Comparison of ENCODE assay signal across 9 mouse cellular contexts in genomic region chr17:31492416-31492815, GRCm38 (mm10). TPM values are rescaled to one million over a fixed set of nuclear protein-coding genes. Genes with fewer than 3 reads are reported as not detected.
DNase-seq lines count a peak whose midpoint lies in the region; ATAC-seq and TF ChIP-seq lines count a peak whose summit lies in the region.
"Had no signal": no experiment of that assay in that cellular context is flagged by ENCODE, and none has a peak within 500 bp of the region (broad histone marks: within the 10 kb centered on the region; RNA-seq: fewer than 3 reads in every experiment).

No protein-coding gene starts in this region.

- peaks cover 25% of the 10 kb centered on the region for H3K36me3 ChIP-seq in hindbrain, embryonic 14.5 days (replicated peaks; ENCODE audit: control insufficient read depth, insufficient read depth)

- no peak overlapping the region for H3K4me3 ChIP-seq in hindbrain, embryonic 14.5 days (replicated peaks; ENCODE audit: low read length)
- H3K4me3 ChIP-seq: lung, embryonic 15.5 days had no signal

- 0% methylated on average over 2 of the region's 2 CpGs for WGBS in hindbrain, embryonic 14.5 days

- H3K9ac ChIP-seq in hindbrain, embryonic 14.5 days: no peak overlapping the region
- H3K9ac ChIP-seq: lung, embryonic 15.5 days had no signal

- DNase-seq in Patski (ENCODE audit: low read depth, low spot score): peak; percentile 19
- peak; percentile 80 for DNase-seq in cerebellum, adult 8-10 months
- peak; percentile 94 for DNase-seq in hindbrain, embryonic 14.5 days (ENCODE audit: low spot score)
- DNase-seq in layer of hippocampus, postnatal 36 days: peak; percentile 73 to 78
- DNase-seq in right cerebral cortex, postnatal 10 days (ENCODE audit: low spot score in 2 of 2): peak; percentile 89
- DNase-seq in urinary bladder, postnatal 14 days (ENCODE audit: low spot score): peak; percentile 76

- no peaks in the 10 kb centered on the region for H3K27me3 ChIP-seq in Patski
- no peaks in the 10 kb centered on the region for H3K27me3 ChIP-seq in hindbrain, embryonic 14.5 days (ENCODE audit: control insufficient read depth, insufficient read depth, low read length)
- H3K27me3 ChIP-seq: lung, embryonic 15.5 days had no signal

- in situ Hi-C loops in Patski (cut with MboI; ENCODE audit: low pct_unique_long_range_greater_than_20kb): loop anchor here (5.0 kb wide), 2 partner anchors 115 to 160 kb away; no protein-coding TSS in a partner anchor

- peak; percentile 97 for TF ChIP-seq CTCF in Patski (IDR thresholded peaks at IDR 0.05)

- ATAC-seq in Patski: peak; percentile 61
- ATAC-seq in frontal cortex, adult (ENCODE audit: low TSS enrichment): peak; percentile 92
- peak; percentile 61; the same call in 1 of the 2 replicates for ATAC-seq in hindbrain, embryonic 14.5 days (ENCODE audit: low FRiP score)
- ATAC-seq in megakaryocyte-erythroid progenitor cell, adult 5-6 weeks (replicated peaks; ENCODE audit: low FRiP score, low TSS enrichment, poor library complexity, severe bottlenecking): peak; percentile 55; the same call in 1 of the 2 replicates

- no peaks in the 10 kb centered on the region for H3K9me3 ChIP-seq in hindbrain, embryonic 14.5 days (ENCODE audit: control insufficient read depth, low read length)
- H3K9me3 ChIP-seq: lung, embryonic 15.5 days had no signal

- no peaks in the 10 kb centered on the region for H3K4me1 ChIP-seq in hindbrain, embryonic 14.5 days (replicated peaks; ENCODE audit: control insufficient read depth, insufficient read depth, low read length)
- H3K4me1 ChIP-seq: lung, embryonic 15.5 days had no signal

- H3K27ac ChIP-seq in hindbrain, embryonic 14.5 days: no peak overlapping the region
- H3K27ac ChIP-seq: lung, embryonic 15.5 days had no signal

- POLR2A ChIA-PET in Patski (lab: Charles Lee): no interaction called here

- CTCF ChIA-PET in Patski (lab: Charles Lee): interaction anchor here (0.7 to 4.3 kb wide), 18 partner anchors 9 to 238 kb away, joined by 3 to 20 read pairs (median 3); no protein-coding TSS in a partner anchor

- no peak overlapping the region for H3K4me2 ChIP-seq in hindbrain, embryonic 14.5 days (replicated peaks)
- H3K4me2 ChIP-seq: lung, embryonic 15.5 days had no signal

RNA-seq across cellular contexts. Expression of gene Wdr4, which starts 27.4 kb away (rescaled TPM):
- polyA plus RNA-seq in Patski (2021): 28.9 TPM
- polyA plus RNA-seq in hindbrain, embryonic 14.5 days (2014; fragmentation: Nextera tagmentation; extraction: Ambion mirVana): 29.5 and 30.9 TPM in 2 replicates
- 10 to 100 TPM; 19.5 to 22.6 TPM for total RNA-seq in layer of hippocampus, postnatal 36 days (2021)
- 38.3 and 47.6 TPM in 2 replicates for total RNA-seq in megakaryocyte-erythroid progenitor cell, adult 5-6 weeks (2014; fragmentation: Nextera tagmentation)
- total RNA-seq in megakaryocyte-erythroid progenitor cell, adult 5-6 weeks (2017): 18.1 and 62.9 TPM in 2 replicates

RNA-seq across cellular contexts. Expression of gene Ndufv3, which starts 27.5 kb away (rescaled TPM):
- polyA plus RNA-seq in Patski (2021): 246 TPM
- polyA plus RNA-seq in hindbrain, embryonic 14.5 days (2014; fragmentation: Nextera tagmentation; extraction: Ambion mirVana): 441 and 514 TPM in 2 replicates
- total RNA-seq in layer of hippocampus, postnatal 36 days (2021): 100 to 1,000 TPM; 267 to 275 TPM
- total RNA-seq in megakaryocyte-erythroid progenitor cell, adult 5-6 weeks (2014; fragmentation: Nextera tagmentation): 142 and 209 TPM in 2 replicates
- 217 and 233 TPM in 2 replicates for total RNA-seq in megakaryocyte-erythroid progenitor cell, adult 5-6 weeks (2017)

Comparison
In these comparisons a context has a peak if more than half of its experiments do, and no peak if none do; other contexts are left out.
1. DNase-seq: peak in every context shown above with its lines; median percentile 94 in hindbrain, embryonic 14.5 days; 89 in right cerebral cortex, postnatal 10 days; 80 in cerebellum, adult 8-10 months; 76 in urinary bladder, postnatal 14 days; 76 in layer of hippocampus, postnatal 36 days; 19 in Patski.